Comparison of ENCODE assay signal across 15 mouse cellular contexts in genomic region chr16:49522576-49522975, GRCm38 (mm10).
"Had no signal": no experiment of that assay in that cellular context is flagged by ENCODE, and none has a peak within 500 bp of the region (broad histone marks: within the 10 kb centered on the region; RNA-seq: fewer than 3 reads in every experiment).

No protein-coding gene starts in this region.

- H3K9ac ChIP-seq: neural tube, embryonic 13.5 days; neural tube, embryonic 15.5 days; stomach, embryonic 15.5 days had no signal

- H3K9me3 ChIP-seq: neural tube, embryonic 13.5 days; neural tube, embryonic 15.5 days; stomach, embryonic 15.5 days had no signal

- H3K4me3 ChIP-seq: neural tube, embryonic 13.5 days; neural tube, embryonic 15.5 days; stomach, embryonic 15.5 days had no signal

- DNase-seq: right cerebral cortex, adult 18-20 months; right cerebral cortex, postnatal 14 days; right cerebral cortex, postnatal 25 days; right cerebral cortex, postnatal 4 days; spleen, adult 18-20 months; thymus, adult 18-20 months; thymus, adult 2 months; thymus, postnatal 14 days; thymus, postnatal 25 days; thymus, postnatal 36 days; thymus, postnatal 4 days had no signal

- H3K27me3 ChIP-seq: neural tube, embryonic 13.5 days; neural tube, embryonic 15.5 days; stomach, embryonic 15.5 days had no signal

- H3K4me2 ChIP-seq: neural tube, embryonic 13.5 days; neural tube, embryonic 15.5 days; stomach, embryonic 15.5 days had no signal

- H3K27ac ChIP-seq: neural tube, embryonic 13.5 days; neural tube, embryonic 15.5 days; stomach, embryonic 15.5 days; stomach, postnatal 0 days had no signal

- H3K4me1 ChIP-seq: neural tube, embryonic 15.5 days; stomach, embryonic 15.5 days had no signal

- H3K36me3 ChIP-seq: neural tube, embryonic 13.5 days; neural tube, embryonic 15.5 days; stomach, embryonic 15.5 days had no signal
